In genomic region chr11:75595404-75595803, GRCm38 (mm10) we compare ENCODE assay signal across 22 mouse cellular contexts. TPM values are rescaled to one million over a fixed set of nuclear protein-coding genes. Genes with fewer than 3 reads are reported as not detected.
DNase-seq lines count a peak whose midpoint lies in the region; ATAC-seq and TF ChIP-seq lines count a peak whose summit lies in the region.
"Had no signal": no experiment of that assay in that cellular context is flagged by ENCODE, and none has a peak within 500 bp of the region (broad histone marks: within the 10 kb centered on the region; RNA-seq: fewer than 3 reads in every experiment).

No protein-coding gene starts in this region.

- no peak for TF ChIP-seq EP300 in liver, postnatal 0 days (IDR thresholded peaks at IDR 0.05; ENCODE audit: low read depth)

- H3K27me3 ChIP-seq in liver, postnatal 0 days (ENCODE audit: insufficient read depth, low read length): no peaks in the 10 kb centered on the region
- H3K27me3 ChIP-seq in liver, embryonic 11.5 days (replicated peaks; ENCODE audit: control insufficient read depth, insufficient read depth, low read length): no peaks in the 10 kb centered on the region
- H3K27me3 ChIP-seq in stomach, embryonic 16.5 days (ENCODE audit: control insufficient read depth, insufficient read depth, low read length): no peaks in the 10 kb centered on the region
- H3K27me3 ChIP-seq in midbrain, embryonic 11.5 days (ENCODE audit: control insufficient read depth, insufficient read depth, low read length): no peaks in the 10 kb centered on the region
- H3K27me3 ChIP-seq: heart, embryonic 12.5 days; limb, embryonic 15.5 days; midbrain, embryonic 13.5 days; neural tube, embryonic 13.5 days had no signal

- peaks cover 34% of the 10 kb centered on the region for H3K36me3 ChIP-seq in liver, postnatal 0 days (replicated peaks; ENCODE audit: insufficient read depth, low read length)
- H3K36me3 ChIP-seq in liver, embryonic 11.5 days (ENCODE audit: control insufficient read depth, insufficient read depth, low read length): peaks cover 32% of the 10 kb centered on the region
- peaks cover 6% of the 10 kb centered on the region; the same call in 1 of the 2 replicates for H3K36me3 ChIP-seq in stomach, embryonic 16.5 days (ENCODE audit: control insufficient read depth, insufficient read depth, low read length)
- peaks cover 2% of the 10 kb centered on the region for H3K36me3 ChIP-seq in midbrain, embryonic 11.5 days (ENCODE audit: control insufficient read depth, insufficient read depth, low read length)

- peak overlapping the region; percentile 34 for H3K9ac ChIP-seq in liver, postnatal 0 days (replicated peaks)
- no peak overlapping the region for H3K9ac ChIP-seq in liver, embryonic 11.5 days (ENCODE audit: low read depth, low read length)
- H3K9ac ChIP-seq in stomach, embryonic 16.5 days (ENCODE audit: low read length): no peak overlapping the region
- no peak overlapping the region for H3K9ac ChIP-seq in midbrain, embryonic 11.5 days (ENCODE audit: low read length)
- H3K9ac ChIP-seq: heart, embryonic 12.5 days; limb, embryonic 15.5 days; midbrain, embryonic 13.5 days; neural tube, embryonic 13.5 days had no signal

- ATAC-seq in liver, postnatal 0 days: peak; percentile 24; the same call in 1 of the 2 replicates
- ATAC-seq in liver, embryonic 11.5 days (replicated peaks; ENCODE audit: low FRiP score): no peak
- ATAC-seq in stomach, embryonic 16.5 days (ENCODE audit: insufficient read depth, low FRiP score): no peak
- ATAC-seq in midbrain, embryonic 11.5 days (ENCODE audit: low FRiP score): no peak
- ATAC-seq: activated CD4-positive, CD25-positive, alpha-beta regulatory T cell, adult 4 months; CD4-positive, CD25-positive, alpha-beta regulatory T cell, adult 4 months; midbrain, embryonic 13.5 days had no signal

- H3K9me3 ChIP-seq in liver, postnatal 0 days (ENCODE audit: low read length): no peaks in the 10 kb centered on the region
- H3K9me3 ChIP-seq in liver, embryonic 11.5 days (ENCODE audit: control insufficient read depth, low read length): no peaks in the 10 kb centered on the region
- no peaks in the 10 kb centered on the region for H3K9me3 ChIP-seq in stomach, embryonic 16.5 days (replicated peaks; ENCODE audit: control insufficient read depth, low read length)
- H3K9me3 ChIP-seq in midbrain, embryonic 11.5 days (ENCODE audit: control insufficient read depth, low read length): no peaks in the 10 kb centered on the region
- H3K9me3 ChIP-seq: heart, embryonic 12.5 days; limb, embryonic 15.5 days; midbrain, embryonic 13.5 days; neural tube, embryonic 13.5 days had no signal

- no peak for TF ChIP-seq CTCF in liver, postnatal 0 days (IDR thresholded peaks at IDR 0.05; ENCODE audit: low read depth)

- H3K4me1 ChIP-seq in liver, postnatal 0 days (ENCODE audit: insufficient read depth): peaks cover 31% of the 10 kb centered on the region
- H3K4me1 ChIP-seq in liver, embryonic 11.5 days (replicated peaks; ENCODE audit: control insufficient read depth, insufficient read depth, low read length): peaks cover 6% of the 10 kb centered on the region; the same call in 1 of the 2 replicates
- H3K4me1 ChIP-seq in stomach, embryonic 16.5 days (ENCODE audit: control insufficient read depth, insufficient read depth, low read length): peaks cover 10% of the 10 kb centered on the region
- H3K4me1 ChIP-seq in midbrain, embryonic 11.5 days (ENCODE audit: control insufficient read depth, insufficient read depth, low read length): no peaks in the 10 kb centered on the region
- H3K4me1 ChIP-seq: limb, embryonic 15.5 days had no signal

- DNase-seq in adrenal gland, adult 2 months: peak; percentile 27
- DNase-seq in adrenal gland, adult 18-20 months (ENCODE audit: low spot score in 2 of 2): no peak
- DNase-seq in kidney, adult 9 months: peak; percentile 53
- DNase-seq in kidney, postnatal 14 days: no peak
- no peak for DNase-seq in liver, postnatal 0 days
- no peak for DNase-seq in liver, embryonic 11.5 days (ENCODE audit: low spot score)
- DNase-seq in midbrain, embryonic 11.5 days (ENCODE audit: low spot score, missing footprints): no peak
- DNase-seq: adrenal gland, postnatal 25 days; cerebellum, adult 11 months; embryo, embryonic 11 days; layer of hippocampus, postnatal 36 days; lung, adult 2 months; lung, postnatal 4 days; right cerebral cortex, adult 18-20 months; thymus, adult 2 months had no signal

- no peak overlapping the region for H3K4me3 ChIP-seq in liver, postnatal 0 days (ENCODE audit: low read depth, low read length)
- H3K4me3 ChIP-seq in liver, embryonic 11.5 days (ENCODE audit: low read depth, low read length): no peak overlapping the region
- H3K4me3 ChIP-seq in stomach, embryonic 16.5 days (replicated peaks; ENCODE audit: low read length): no peak overlapping the region
- H3K4me3 ChIP-seq in midbrain, embryonic 11.5 days (ENCODE audit: low read depth, low read length): no peak overlapping the region
- H3K4me3 ChIP-seq: heart, embryonic 12.5 days; limb, embryonic 15.5 days; midbrain, embryonic 13.5 days; neural tube, embryonic 13.5 days had no signal

- H3K27ac ChIP-seq in liver, postnatal 0 days (ENCODE audit: low read depth): peak overlapping the region; percentile 64; the same call in 1 of the 2 replicates
- no peak overlapping the region for H3K27ac ChIP-seq in liver, embryonic 11.5 days (ENCODE audit: low read depth, low read length)
- H3K27ac ChIP-seq in stomach, embryonic 16.5 days (ENCODE audit: low read length): peak overlapping the region; percentile 30; the same call in 1 of the 2 replicates
- H3K27ac ChIP-seq in midbrain, embryonic 11.5 days (ENCODE audit: low read depth, low read length): no peak overlapping the region
- H3K27ac ChIP-seq: limb, embryonic 15.5 days; midbrain, embryonic 13.5 days; neural tube, embryonic 13.5 days had no signal

- 53% methylated on average over 2 of the region's 2 CpGs for WGBS in liver, postnatal 0 days (ENCODE audit: insufficient replicate concordance)
- 89% methylated on average over 2 of the region's 2 CpGs for WGBS in liver, embryonic 11.5 days
- WGBS in stomach, embryonic 16.5 days: 65% methylated on average over 2 of the region's 2 CpGs
- WGBS in midbrain, embryonic 11.5 days: 60% methylated on average over 2 of the region's 2 CpGs

- H3K4me2 ChIP-seq in liver, postnatal 0 days (ENCODE audit: low read depth, low read length): no peak overlapping the region
- no peak overlapping the region for H3K4me2 ChIP-seq in liver, embryonic 11.5 days
- H3K4me2 ChIP-seq in stomach, embryonic 16.5 days (ENCODE audit: low read depth, low read length): no peak overlapping the region
- no peak overlapping the region for H3K4me2 ChIP-seq in midbrain, embryonic 11.5 days
- H3K4me2 ChIP-seq: heart, embryonic 12.5 days; limb, embryonic 15.5 days; midbrain, embryonic 13.5 days; neural tube, embryonic 13.5 days had no signal

RNA-seq across cellular contexts. Expression of gene Pitpna, which starts 7.5 kb away (rescaled TPM):
- total RNA-seq in adrenal gland, adult 2 months (2021): 100 to 1,000 TPM; 185 to 186 TPM
- polyA plus RNA-seq in adrenal gland, adult 2 months (2012; rRNA removed): 42.6 and 97.6 TPM in 2 replicates
- total RNA-seq in adrenal gland, adult 18-20 months (2021): 100 to 1,000 TPM; 152 to 175 TPM
- 30.1 and 36.7 TPM in 2 replicates for polyA plus RNA-seq in liver, postnatal 0 days (2015; fragmentation: Nextera tagmentation; extraction: Ambion mirVana)
- 63.2 and 65.1 TPM in 2 replicates for polyA plus RNA-seq in liver, embryonic 11.5 days (2014; fragmentation: Nextera tagmentation; extraction: Ambion mirVana)
- 59.1 and 63.1 TPM in 2 replicates for polyA plus RNA-seq in stomach, embryonic 16.5 days (2015; fragmentation: Nextera tagmentation; extraction: Ambion mirVana)
- 87.9 and 90.7 TPM in 2 replicates for polyA plus RNA-seq in midbrain, embryonic 11.5 days (2014; fragmentation: Nextera tagmentation; extraction: Ambion mirVana)

RNA-seq across cellular contexts. Expression of gene Inpp5k, which starts 35.4 kb away (rescaled TPM):
- 10 to 100 TPM; 32.9 to 42.3 TPM for total RNA-seq in adrenal gland, adult 2 months (2021)
- polyA plus RNA-seq in adrenal gland, adult 2 months (2012; rRNA removed): 38.0 and 50.0 TPM in 2 replicates
- 10 to 100 TPM; 24.9 to 36.9 TPM for total RNA-seq in adrenal gland, adult 18-20 months (2021)
- 16.7 TPM in 2 replicates for polyA plus RNA-seq in liver, postnatal 0 days (2015; fragmentation: Nextera tagmentation; extraction: Ambion mirVana)
- polyA plus RNA-seq in liver, embryonic 11.5 days (2014; fragmentation: Nextera tagmentation; extraction: Ambion mirVana): 21.9 and 22.2 TPM in 2 replicates
- polyA plus RNA-seq in stomach, embryonic 16.5 days (2015; fragmentation: Nextera tagmentation; extraction: Ambion mirVana): 20.6 and 24.2 TPM in 2 replicates
- 23.7 and 25.6 TPM in 2 replicates for polyA plus RNA-seq in midbrain, embryonic 11.5 days (2014; fragmentation: Nextera tagmentation; extraction: Ambion mirVana)

RNA-seq across cellular contexts. Expression of gene Myo1c, which starts 54.9 kb away (rescaled TPM):
- total RNA-seq in adrenal gland, adult 2 months (2021): 100 to 1,000 TPM; 136 to 174 TPM
- 74.7 and 101 TPM in 2 replicates for polyA plus RNA-seq in adrenal gland, adult 2 months (2012; rRNA removed)
- 100 to 1,000 TPM; 144 to 160 TPM for total RNA-seq in adrenal gland, adult 18-20 months (2021)
- 19.4 and 22.4 TPM in 2 replicates for polyA plus RNA-seq in liver, postnatal 0 days (2015; fragmentation: Nextera tagmentation; extraction: Ambion mirVana)
- polyA plus RNA-seq in liver, embryonic 11.5 days (2014; fragmentation: Nextera tagmentation; extraction: Ambion mirVana): 37.4 and 41.9 TPM in 2 replicates
- polyA plus RNA-seq in stomach, embryonic 16.5 days (2015; fragmentation: Nextera tagmentation; extraction: Ambion mirVana): 70.5 and 74.3 TPM in 2 replicates
- polyA plus RNA-seq in midbrain, embryonic 11.5 days (2014; fragmentation: Nextera tagmentation; extraction: Ambion mirVana): 9.8 and 10.2 TPM in 2 replicates

Comparison
In these comparisons a context has a peak if more than half of its experiments do, and no peak if none do; other contexts are left out.
1. DNase-seq: peak in adrenal gland, adult 2 months (single experiment) and kidney, adult 9 months (single experiment); none in adrenal gland, adult 18-20 months (0 of 2), kidney, postnatal 14 days (single experiment), liver, postnatal 0 days (single experiment), liver, embryonic 11.5 days (single experiment) and midbrain, embryonic 11.5 days (single experiment).
2. H3K27ac ChIP-seq: peak in liver, postnatal 0 days (single experiment) and stomach, embryonic 16.5 days (single experiment); none in liver, embryonic 11.5 days (single experiment) and midbrain, embryonic 11.5 days (single experiment).